Mouse (Mus musculus) layer of hippocampus, adult 11-12 months (tissue): Measurements from ENCODE around the gene Bend5.

ENCODE experiments used
- DNase-seq: peaks from one replicate; pipeline ENCODE4 v3.0.0; 2022; ENCODE audit warnings: low spot score

The Bend5 gene

DNA sequence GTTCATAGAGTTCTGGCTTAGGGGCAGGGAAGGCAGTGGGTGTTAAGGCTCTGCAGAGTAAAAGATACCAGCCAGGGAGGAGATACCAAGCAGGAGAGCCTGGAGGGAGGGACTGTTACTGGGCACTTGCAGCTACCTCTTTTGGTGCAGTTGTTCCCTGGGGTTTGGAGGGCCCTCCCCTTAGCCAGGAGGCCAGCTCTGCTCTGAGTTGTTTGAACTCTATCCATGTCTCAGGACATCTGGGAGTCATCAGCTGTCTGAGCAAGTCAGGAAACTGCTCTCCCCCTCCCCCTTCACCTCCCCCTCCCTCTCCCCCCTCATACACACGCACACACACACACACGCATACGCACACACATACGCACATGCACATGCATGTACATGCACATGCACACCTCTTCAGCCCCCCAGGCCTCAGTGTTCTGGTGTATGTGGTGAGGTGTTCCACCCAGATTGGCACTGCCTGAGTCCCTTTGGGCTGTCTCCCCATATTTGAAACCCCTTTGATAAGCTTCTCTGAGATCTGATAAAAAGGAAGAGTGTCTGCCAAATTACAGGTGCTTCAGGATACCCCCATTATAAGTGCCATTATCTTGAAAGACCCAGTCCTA, 72.5 kb downstream of the Bend5 start:
- no peak for DNase-seq

DNA sequence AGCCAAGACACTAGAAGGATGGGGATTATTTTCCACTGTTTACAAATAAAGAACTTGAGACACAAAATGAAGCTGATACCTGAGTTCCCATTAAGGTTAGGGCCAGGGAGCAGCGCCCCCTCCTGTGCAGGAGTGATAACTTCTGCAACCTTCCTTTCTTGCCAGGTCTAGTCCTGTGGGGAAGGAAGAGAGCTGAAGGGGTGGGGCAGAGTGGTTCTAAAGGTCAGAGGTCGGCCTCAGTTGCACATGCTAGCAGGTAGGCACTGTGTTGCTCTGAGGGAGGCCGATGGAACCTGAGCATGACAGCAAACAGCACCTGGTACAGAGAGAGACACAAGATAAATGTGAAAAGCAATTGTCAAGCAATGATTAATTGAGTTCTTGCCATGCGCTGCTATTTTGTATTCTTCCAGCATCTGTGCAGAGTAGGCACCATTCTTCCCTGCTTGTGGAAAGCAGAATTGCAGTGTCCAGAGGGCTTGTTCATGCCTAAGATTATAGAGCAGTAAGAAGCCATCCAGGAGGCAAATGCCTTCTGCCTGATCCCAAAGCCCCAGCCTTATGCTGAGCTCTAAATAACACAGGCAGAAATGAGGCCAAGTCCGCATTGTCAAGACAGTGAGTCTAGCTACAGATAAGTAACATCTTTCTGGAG, 79.1 kb downstream of the Bend5 start:
- DNase-seq: no peak

DNA sequence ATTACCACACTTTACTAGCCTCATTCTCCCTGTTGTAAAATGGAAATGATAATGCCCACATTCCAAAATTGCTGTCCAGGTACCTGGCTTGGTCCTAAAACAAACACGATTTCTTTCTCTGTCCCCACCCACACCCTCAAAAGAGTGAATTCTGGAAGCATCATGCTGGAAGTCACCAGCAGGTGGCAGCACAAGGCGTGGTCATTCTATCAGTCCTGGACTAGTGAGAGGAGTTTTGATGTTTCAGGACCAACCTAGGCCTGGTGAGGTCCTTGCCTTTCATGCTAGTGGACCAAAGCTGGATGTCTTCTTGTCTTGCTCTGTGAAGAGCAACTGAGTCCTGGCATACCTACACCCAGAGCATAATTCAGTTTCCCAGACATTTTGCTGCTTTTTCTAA, 81.1 kb downstream of the Bend5 start:
- DNase-seq: peak; percentile 83

DNA sequence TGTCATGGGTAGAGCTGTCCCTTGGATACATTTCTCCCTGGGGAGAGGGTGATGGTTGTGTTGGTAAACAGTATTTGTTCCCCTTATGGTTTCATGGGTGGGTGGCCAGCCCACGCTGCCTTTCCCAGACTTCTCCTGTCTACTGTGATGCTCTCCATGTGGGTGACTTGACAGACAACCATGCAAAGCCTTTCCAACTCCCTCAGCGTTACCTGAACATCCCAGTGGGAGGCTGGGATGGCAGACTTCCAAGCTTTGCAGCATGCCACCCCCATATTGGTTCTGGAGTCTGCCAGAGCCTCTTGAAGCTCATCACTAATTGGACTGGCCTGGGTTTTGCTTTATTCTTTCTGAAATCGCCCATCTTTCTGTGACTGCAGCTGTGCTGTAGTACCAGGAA, 83.9 kb downstream of the Bend5 start:
- DNase-seq: peak; percentile 71

GRCm38 (mm10) chr4:111501441-111501840, 86.6 kb downstream of the Bend5 start:
- DNase-seq: no peak

- no peak for DNase-seq
Observed at GRCm38 (mm10) chr4:111502965-111503727, 88.3 kb downstream of the Bend5 start.

- DNase-seq: no peak
Observed at GRCm38 (mm10) chr4:111504952-111505351, 90.1 kb downstream of the Bend5 start.
